Mouse (Mus musculus) forebrain, embryonic 16.5 days (tissue): ENCODE results near the gene Ppp1r9a. TPM values are rescaled to one million over a fixed set of nuclear protein-coding genes. Genes with fewer than 3 reads are reported as not detected.

Experiments
- ATAC-seq: fragments of 200-750 bp; cut with Nextera tagmentation; 2 replicates; pipeline ENCODE4 v1.8.0; 2017; ENCODE audit warnings: mild to moderate bottlenecking, moderate library complexity
- H3K27ac ChIP-seq: fragments of 300-500 bp; sonication (generic); 2 replicates; pipeline ENCODE4 v1.5.1; 2014; ENCODE audit warnings: low read length, control low read depth
- H3K27me3 ChIP-seq: fragments of 300-500 bp; sonication (generic); replicated peaks from 2 replicates; pipeline ENCODE4 v1.6.1; 2014; ENCODE audit warnings: low read length; ENCODE audit not compliant: control insufficient read depth, insufficient read depth
- H3K36me3 ChIP-seq: fragments of 300-500 bp; sonication (generic); 2 replicates; pipeline ENCODE4 v1.6.1; 2014; ENCODE audit not compliant: control insufficient read depth, insufficient read depth
- H3K4me1 ChIP-seq: fragments of 300-500 bp; sonication (generic); replicated peaks from 2 replicates; pipeline ENCODE4 v1.6.1; 2014; ENCODE audit warnings: low read length; ENCODE audit not compliant: control insufficient read depth, insufficient read depth
- H3K4me2 ChIP-seq: fragments of 300-500 bp; sonication (generic); 2 replicates; pipeline ENCODE4 v1.6.1; 2014; ENCODE audit warnings: mild to moderate bottlenecking, low read length, control low read depth
- H3K4me3 ChIP-seq: fragments of 300-500 bp; sonication (generic); replicated peaks from 2 replicates; pipeline ENCODE4 v1.5.1; 2014; ENCODE audit warnings: mild to moderate bottlenecking, low read length, control low read depth
- H3K9ac ChIP-seq: fragments of 300-500 bp; sonication (generic); replicated peaks from 2 replicates; pipeline ENCODE4 v1.6.1; 2014; ENCODE audit warnings: low read depth, low read length, control low read depth
- H3K9me3 ChIP-seq: fragments of 300-500 bp; sonication (generic); 2 replicates; pipeline ENCODE4 v1.6.1; 2016; ENCODE audit warnings: low read length; ENCODE audit not compliant: control insufficient read depth
- WGBS: fragments of 180-500 bp; shearing (Covaris S2); extraction: QIAGEN DNeasy Blood & Tissue Kit; methylation state at CpG from one replicate; pipeline ENCODE4 v1.1.7; 2014; 5-methylcytosine and 5-hydroxymethylcytosine counted together
- polyA plus RNA-seq: library from polyadenylated mRNA; unstranded; fragments of >200 nt; fragmentation: Nextera tagmentation; extraction: Ambion mirVana; gene quantifications from 2 replicates; pipeline ENCODE4 v1.2.1, GENCODE M21; 2015

The Ppp1r9a gene
- polyA plus RNA-seq, 1 experiment from 2014 or later: 41.7 TPM

DNA sequence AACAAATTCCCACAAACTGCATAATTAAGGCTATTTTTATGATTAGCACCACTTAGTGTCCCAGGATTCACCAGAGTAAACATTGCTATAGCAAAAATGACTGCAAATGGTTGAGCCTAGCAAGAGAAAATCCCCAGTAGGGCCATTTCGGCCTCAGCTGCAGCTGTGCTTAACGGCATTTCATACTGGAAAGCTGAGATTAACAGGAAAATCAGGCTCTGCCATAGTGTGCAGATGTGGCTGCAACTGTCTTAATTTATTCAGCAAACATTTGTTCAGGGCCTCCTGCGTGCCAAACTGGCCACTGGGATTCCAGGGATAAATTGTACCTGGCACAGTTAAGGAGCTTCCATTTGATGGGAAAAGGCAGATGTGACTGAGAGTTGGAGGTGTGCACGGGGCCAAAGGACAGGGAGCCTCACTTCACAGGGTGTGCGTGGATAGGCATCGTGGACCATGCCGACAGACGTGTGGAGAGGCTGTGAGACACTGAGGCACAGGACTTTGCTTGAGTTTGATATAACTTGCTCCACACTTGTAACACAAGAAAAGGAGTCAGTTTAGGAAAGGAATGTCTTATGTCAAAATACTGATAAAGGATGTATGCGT is 192.8 kb downstream of the Ppp1r9a start:
- no peaks in the 10 kb centered on the region for H3K4me1 ChIP-seq
- H3K9me3 ChIP-seq: no peaks in the 10 kb centered on the region
- ATAC-seq: no peak

DNA sequence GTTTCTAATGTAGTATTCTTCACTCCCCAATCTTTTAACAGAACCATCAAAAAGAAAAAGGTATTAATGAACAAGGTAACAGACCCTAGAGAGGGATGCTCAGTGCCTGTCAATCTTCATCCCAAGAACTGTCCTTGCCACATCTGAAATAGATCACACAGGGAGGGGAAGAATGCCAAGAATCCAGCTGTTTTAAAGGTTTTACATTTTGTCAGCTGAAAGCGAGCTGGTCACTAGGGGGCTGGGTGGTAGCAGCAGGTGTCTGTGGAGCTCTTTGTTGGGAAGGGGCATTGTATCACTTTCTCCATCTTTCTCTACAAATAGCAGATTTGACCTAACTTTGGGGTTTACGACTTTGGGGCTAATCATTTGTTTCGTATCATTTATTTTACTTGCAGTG is 194.6 kb downstream of the Ppp1r9a start:
- no peak overlapping the region for H3K9ac ChIP-seq
- H3K27me3 ChIP-seq: no peaks in the 10 kb centered on the region
- H3K4me3 ChIP-seq: no peak overlapping the region
- 57% methylated on average over 3 of the region's 3 CpGs for WGBS
- no peaks in the 10 kb centered on the region for H3K9me3 ChIP-seq
- no peak overlapping the region for H3K27ac ChIP-seq
- H3K4me1 ChIP-seq: no peaks in the 10 kb centered on the region
- ATAC-seq: no peak
- no peaks in the 10 kb centered on the region for H3K36me3 ChIP-seq
- H3K4me2 ChIP-seq: no peak overlapping the region

More for the DNA sequence above, 192.8 kb downstream of the Ppp1r9a start:
- Histone ChIP-seq H3K9ac (no peak overlapping the region), H3K27me3 (no peaks in the 10 kb centered on the region), H3K4me3 (no peak overlapping the region), H3K4me2 (no peak overlapping the region), H3K27ac (no peak overlapping the region), H3K36me3 (no peaks in the 10 kb centered on the region)
- 89% methylated on average over 9 of the region's 9 CpGs for WGBS

DNA sequence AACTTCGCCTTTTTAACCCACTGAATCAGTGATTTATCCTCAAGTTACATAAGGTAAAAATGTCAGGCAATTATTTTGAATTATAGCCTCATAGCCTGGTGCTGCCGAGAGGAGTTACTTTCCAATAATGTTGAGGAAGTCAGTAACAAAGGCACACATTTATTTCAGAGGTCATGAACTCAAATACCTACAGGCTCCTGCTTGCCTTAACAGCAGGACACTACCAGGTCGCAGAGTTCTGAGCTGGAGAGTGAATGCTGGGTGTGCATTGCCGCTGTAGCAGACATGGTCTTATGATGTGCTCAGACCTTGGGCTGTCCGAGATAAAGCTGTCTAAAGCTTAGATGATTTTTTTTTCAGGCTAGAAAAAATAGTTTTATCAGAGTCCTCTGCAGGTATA is 196.6 kb downstream of the Ppp1r9a start:
- H3K4me3 ChIP-seq: no peak overlapping the region
- H3K9me3 ChIP-seq: no peaks in the 10 kb centered on the region
- H3K27ac ChIP-seq: no peak overlapping the region
- H3K4me2 ChIP-seq: no peak overlapping the region
- 48% methylated on average over 5 of the region's 5 CpGs for WGBS
- H3K4me1 ChIP-seq: peaks cover 4% of the 10 kb centered on the region; the same call in 1 of the 2 replicates
- no peaks in the 10 kb centered on the region for H3K27me3 ChIP-seq
- no peak for ATAC-seq
- H3K9ac ChIP-seq: no peak overlapping the region
- no peaks in the 10 kb centered on the region for H3K36me3 ChIP-seq

DNA sequence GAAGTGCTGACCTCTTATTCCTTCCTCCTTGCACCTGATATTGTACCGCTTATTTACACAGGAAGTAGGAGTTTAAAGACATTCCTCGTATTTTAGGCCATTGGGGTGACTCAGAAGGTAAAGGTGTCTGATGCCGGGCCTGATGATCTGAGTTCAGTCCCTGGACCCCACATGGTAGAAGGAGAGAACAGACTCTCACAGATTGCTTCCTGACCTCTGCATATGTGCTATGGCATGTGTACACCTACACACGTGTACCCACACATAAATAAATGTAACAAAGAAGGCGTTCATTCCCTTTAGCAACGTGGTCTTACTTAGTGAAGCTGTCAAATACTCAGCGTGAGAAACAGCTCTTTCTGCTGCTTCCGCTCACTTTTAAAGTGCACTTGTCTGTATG is 197.1 kb downstream of the Ppp1r9a start:
- no peak overlapping the region for H3K9ac ChIP-seq
- H3K4me2 ChIP-seq: no peak overlapping the region
- 77% methylated on average over 8 of the region's 8 CpGs for WGBS
- no peaks in the 10 kb centered on the region for H3K36me3 ChIP-seq
- H3K4me1 ChIP-seq: peaks cover 4% of the 10 kb centered on the region; the same call in 1 of the 2 replicates
- H3K27ac ChIP-seq: no peak overlapping the region
- no peak for ATAC-seq
- H3K9me3 ChIP-seq: no peaks in the 10 kb centered on the region
- H3K4me3 ChIP-seq: no peak overlapping the region
- H3K27me3 ChIP-seq: no peaks in the 10 kb centered on the region

DNA sequence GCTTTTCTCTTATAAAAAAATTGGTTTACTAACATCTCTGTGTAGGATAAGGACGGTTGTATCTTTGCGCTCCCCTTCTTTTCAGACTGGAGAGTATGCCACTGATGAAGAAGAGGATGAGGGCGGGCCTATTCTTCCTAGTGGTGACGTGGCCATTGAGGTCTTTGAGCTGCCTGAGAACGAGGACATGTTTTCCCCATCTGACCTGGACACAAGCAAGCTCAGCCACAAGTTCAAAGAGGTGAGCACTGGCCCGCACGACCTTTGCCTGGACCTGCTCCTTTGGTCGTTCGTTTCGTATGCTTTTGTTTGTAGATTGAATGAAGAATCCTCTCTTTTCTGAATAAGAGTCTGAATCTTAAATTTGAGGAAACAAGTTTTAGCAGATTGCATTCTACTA is 197.6 kb downstream of the Ppp1r9a start:
- 77% methylated on average over 10 of the region's 10 CpGs for WGBS
- Histone ChIP-seq H3K4me2 (no peak overlapping the region), H3K4me3 (no peak overlapping the region), H3K36me3 (no peaks in the 10 kb centered on the region), H3K4me1 (peaks cover 4% of the 10 kb centered on the region; the same call in 1 of the 2 replicates), H3K27me3 (no peaks in the 10 kb centered on the region), H3K9me3 (no peaks in the 10 kb centered on the region), H3K27ac (no peak overlapping the region), H3K9ac (no peak overlapping the region)
- ATAC-seq: no peak

DNA sequence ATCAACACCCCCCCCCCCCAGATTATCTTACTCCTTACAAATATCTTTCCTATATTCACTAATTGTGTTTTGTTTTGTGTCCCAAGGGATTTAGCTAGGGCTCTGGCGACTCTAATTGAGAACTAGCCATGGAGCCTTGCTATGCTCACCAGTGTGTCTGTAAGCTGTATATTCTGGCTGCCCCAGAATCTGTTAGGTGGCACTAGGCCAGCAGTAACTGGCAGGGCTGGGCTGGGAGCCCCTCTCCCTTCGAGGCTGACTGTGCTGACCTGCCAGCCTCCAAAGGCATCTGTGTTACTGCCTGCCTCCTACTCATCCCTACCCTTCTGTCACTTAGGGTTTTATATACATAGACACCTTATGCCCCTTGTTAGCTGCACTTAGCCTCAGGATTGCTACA is 200.0 kb downstream of the Ppp1r9a start:
- 9% methylated on average over 2 of the region's 2 CpGs for WGBS
- Histone ChIP-seq H3K27me3 (no peaks in the 10 kb centered on the region), H3K27ac (no peak overlapping the region), H3K36me3 (no peaks in the 10 kb centered on the region), H3K4me3 (no peak overlapping the region), H3K4me1 (peaks cover 4% of the 10 kb centered on the region; the same call in 1 of the 2 replicates), H3K4me2 (no peak overlapping the region), H3K9me3 (no peaks in the 10 kb centered on the region), H3K9ac (no peak overlapping the region)
- ATAC-seq: peak; percentile 93

DNA sequence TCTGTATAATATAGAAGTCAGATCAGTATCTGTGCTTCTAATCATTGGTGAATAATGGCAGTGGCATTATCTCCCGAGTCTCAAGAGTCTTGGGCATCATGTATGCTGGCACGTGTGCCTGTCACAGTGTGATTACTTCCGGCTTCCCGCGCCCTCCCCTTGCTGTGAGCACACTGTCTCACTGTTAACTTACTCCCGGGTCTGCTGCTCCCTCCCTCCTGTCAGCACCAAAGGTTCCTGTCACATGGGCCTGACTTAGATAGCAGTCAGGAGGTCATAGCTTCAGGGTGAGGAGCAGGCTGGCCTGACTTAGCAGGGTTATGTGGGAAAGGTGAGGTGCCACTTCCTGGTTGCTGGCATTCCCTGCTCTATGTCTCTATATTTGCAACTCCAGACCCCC is 201.1 kb downstream of the Ppp1r9a start:
- Histone ChIP-seq H3K9ac (no peak overlapping the region), H3K4me1 (peaks cover 4% of the 10 kb centered on the region; the same call in 1 of the 2 replicates), H3K27ac (no peak overlapping the region), H3K36me3 (no peaks in the 10 kb centered on the region), H3K4me3 (no peak overlapping the region), H3K9me3 (no peaks in the 10 kb centered on the region), H3K27me3 (no peaks in the 10 kb centered on the region), H3K4me2 (no peak overlapping the region)
- 62% methylated on average over 6 of the region's 6 CpGs for WGBS
- ATAC-seq: no peak

DNA sequence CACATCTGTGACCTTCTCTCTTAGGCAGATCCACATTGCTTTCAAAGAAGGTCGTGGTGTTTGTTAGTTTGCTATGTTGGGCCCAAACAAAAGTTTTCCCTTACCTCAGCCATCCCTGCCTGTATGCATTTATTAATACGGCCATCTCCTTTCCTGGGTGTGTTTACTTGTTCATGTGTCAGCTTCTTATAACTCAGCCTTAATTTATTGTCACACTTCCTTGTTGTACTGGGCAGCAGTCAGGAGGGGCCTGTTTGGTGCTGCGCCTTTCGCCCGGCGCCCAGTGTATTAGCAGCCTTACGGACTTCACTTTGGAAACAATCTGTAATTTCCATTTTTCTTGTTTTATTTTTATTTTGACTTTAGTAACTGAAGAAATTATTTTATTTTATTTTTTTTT is 201.5 kb downstream of the Ppp1r9a start:
- H3K27me3 ChIP-seq: no peaks in the 10 kb centered on the region
- H3K27ac ChIP-seq: no peak overlapping the region
- peaks cover 4% of the 10 kb centered on the region; the same call in 1 of the 2 replicates for H3K4me1 ChIP-seq

DNA sequence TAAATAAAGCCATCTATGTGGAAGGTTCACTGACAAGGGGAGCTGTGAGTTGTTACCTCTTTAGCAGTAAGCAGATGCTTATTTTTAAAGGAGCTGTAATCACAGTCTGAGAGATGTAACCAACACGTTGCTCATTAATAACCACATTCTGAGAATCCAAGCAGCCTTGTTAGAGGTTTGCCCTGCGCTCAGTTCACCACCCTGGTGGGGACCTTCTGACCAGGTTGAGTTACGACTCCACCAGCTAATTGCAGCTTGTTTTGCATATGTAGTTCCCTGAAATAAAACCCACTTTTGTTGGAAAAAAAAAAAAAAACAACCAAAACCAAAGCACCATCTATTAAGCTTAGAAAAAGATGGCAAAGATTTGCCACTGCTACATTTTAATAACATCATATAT is 205.8 kb downstream of the Ppp1r9a start:
- Histone ChIP-seq H3K27me3 (no peaks in the 10 kb centered on the region), H3K4me1 (peaks cover 3% of the 10 kb centered on the region; the same call in 1 of the 2 replicates), H3K9me3 (no peaks in the 10 kb centered on the region), H3K9ac (no peak overlapping the region), H3K4me3 (no peak overlapping the region), H3K4me2 (no peak overlapping the region), H3K27ac (no peak overlapping the region), H3K36me3 (no peaks in the 10 kb centered on the region)
- 38% methylated on average over 3 of the region's 3 CpGs for WGBS
- ATAC-seq: no peak

More for the DNA sequence above, 201.5 kb downstream of the Ppp1r9a start:
- no peak overlapping the region for H3K9ac ChIP-seq
- no peak for ATAC-seq
- H3K4me3 ChIP-seq: no peak overlapping the region
- no peaks in the 10 kb centered on the region for H3K36me3 ChIP-seq
- WGBS: 90% methylated on average over 7 of the region's 7 CpGs
- no peak overlapping the region for H3K4me2 ChIP-seq
- H3K9me3 ChIP-seq: no peaks in the 10 kb centered on the region
